Mouse (Mus musculus) embryonic facial prominence, embryonic 10.5 days (tissue): Measurements from ENCODE around the gene Grm7. TPM values are rescaled to one million over a fixed set of nuclear protein-coding genes. Genes with fewer than 3 reads are reported as not detected.
A peak's percentile ranks its signal among the peaks of the same experiment; 100 is the strongest.

Experiments used
- DNase-seq: peaks from one replicate; pipeline ENCODE4 v3.0.0-alpha.2; 2017; ENCODE audit warnings: low spot score
- H3K27ac ChIP-seq: fragments of 300-500 bp; sonication (generic); replicated peaks from 2 replicates; pipeline ENCODE4 v1.5.1; 2016; ENCODE audit warnings: mild to moderate bottlenecking
- H3K27me3 ChIP-seq: fragments of 300-500 bp; sonication (generic); replicated peaks from 2 replicates; pipeline ENCODE4 v1.6.1; 2016; ENCODE audit warnings: low read depth, mild to moderate bottlenecking; ENCODE audit not compliant: poor library complexity, severe bottlenecking
- H3K36me3 ChIP-seq: fragments of 300-500 bp; sonication (generic); replicated peaks from 2 replicates; pipeline ENCODE4 v1.6.1; 2016; ENCODE audit warnings: mild to moderate bottlenecking, moderate library complexity
- H3K4me1 ChIP-seq: fragments of 300-500 bp; sonication (generic); 2 replicates; pipeline ENCODE4 v1.6.1; 2016
- H3K4me3 ChIP-seq: fragments of 300-500 bp; sonication (generic); 2 replicates; pipeline ENCODE4 v1.5.1; 2016; ENCODE audit warnings: mild to moderate bottlenecking, moderate library complexity
- H3K9me3 ChIP-seq: fragments of 300-500 bp; sonication (generic); 2 replicates; pipeline ENCODE4 v1.6.1; 2016; ENCODE audit warnings: mild to moderate bottlenecking
- WGBS: fragments of 180-500 bp; shearing (Covaris S2); methylation state at CpG from one replicate; pipeline ENCODE4 v1.1.7; 2016; 5-methylcytosine and 5-hydroxymethylcytosine counted together
- polyA plus RNA-seq: library from polyadenylated mRNA; unstranded; fragments of >200 nt; fragmentation: Nextera tagmentation; extraction: Ambion mirVana; gene quantifications from 2 replicates; pipeline ENCODE4 v1.2.1, GENCODE M21; 2016

Gene Grm7
- polyA plus RNA-seq, 1 experiment from 2014 or later, result 0.95 TPM

- WGBS, result 74% methylated on average over 3 of the region's 3 CpGs
- DNase-seq, result no peak
- H3K27ac ChIP-seq, result no peak overlapping the region
Observed at GRCm38 (mm10) chr6:111258256-111258655, 612.9 kb downstream of the Grm7 start.

GRCm38 (mm10) chr6:111261181-111261580 is 615.8 kb downstream of the Grm7 start:
- WGBS, result 81% methylated on average over 1 of the region's 1 CpGs
- Histone ChIP-seq H3K9me3 (no peaks in the 10 kb centered on the region), H3K36me3 (no peaks in the 10 kb centered on the region), H3K4me3 (no peak overlapping the region), H3K27me3 (no peaks in the 10 kb centered on the region), H3K4me1 (no peaks in the 10 kb centered on the region), H3K27ac (no peak overlapping the region)
- no peak for DNase-seq

More at GRCm38 (mm10) chr6:111258256-111258655, 612.9 kb downstream of the Grm7 start:
- Histone ChIP-seq H3K27me3 (no peaks in the 10 kb centered on the region), H3K4me1 (no peaks in the 10 kb centered on the region), H3K4me3 (no peak overlapping the region), H3K36me3 (no peaks in the 10 kb centered on the region), H3K9me3 (no peaks in the 10 kb centered on the region)

- Histone ChIP-seq H3K27me3 (no peaks in the 10 kb centered on the region), H3K4me1 (no peaks in the 10 kb centered on the region), H3K4me3 (no peak overlapping the region), H3K27ac (no peak overlapping the region), H3K9me3 (no peaks in the 10 kb centered on the region), H3K36me3 (no peaks in the 10 kb centered on the region)
- 68% methylated on average over 4 of the region's 4 CpGs for whole genome bisulfite sequencing
- no peak for DNase-seq
Observed at GRCm38 (mm10) chr6:111276657-111277056, 631.3 kb downstream of the Grm7 start.

- no peaks in the 10 kb centered on the region for H3K36me3 ChIP-seq
- H3K9me3 ChIP-seq, result no peaks in the 10 kb centered on the region
- no peak for DNase-seq
- H3K4me3 ChIP-seq, result no peak overlapping the region
- H3K27me3 ChIP-seq, result no peaks in the 10 kb centered on the region
- no peaks in the 10 kb centered on the region for H3K4me1 ChIP-seq
- H3K27ac ChIP-seq, result no peak overlapping the region
Observed at GRCm38 (mm10) chr6:111278516-111278915, 633.1 kb downstream of the Grm7 start.

GRCm38 (mm10) chr6:111293505-111294001 is 648.2 kb downstream of the Grm7 start:
- WGBS, result 49% methylated on average over 5 of the region's 5 CpGs
- Histone ChIP-seq H3K4me3 (no peak overlapping the region), H3K4me1 (no peaks in the 10 kb centered on the region), H3K27me3 (no peaks in the 10 kb centered on the region), H3K9me3 (no peaks in the 10 kb centered on the region), H3K36me3 (no peaks in the 10 kb centered on the region), H3K27ac (no peak overlapping the region)
- no peak for DNase-seq

GRCm38 (mm10) chr6:111303912-111304555 is 658.7 kb downstream of the Grm7 start:
- H3K27me3 ChIP-seq, result no peaks in the 10 kb centered on the region
- no peaks in the 10 kb centered on the region for H3K36me3 ChIP-seq
- no peak overlapping the region for H3K4me3 ChIP-seq
- WGBS, result 61% methylated on average over 3 of the region's 3 CpGs
- no peak overlapping the region for H3K27ac ChIP-seq
- no peaks in the 10 kb centered on the region for H3K9me3 ChIP-seq
- DNase-seq, result no peak
- H3K4me1 ChIP-seq, result no peaks in the 10 kb centered on the region

GRCm38 (mm10) chr6:111361681-111362080 is 716.3 kb downstream of the Grm7 start:
- Histone ChIP-seq H3K27me3 (no peaks in the 10 kb centered on the region), H3K4me3 (no peak overlapping the region), H3K4me1 (no peaks in the 10 kb centered on the region), H3K9me3 (no peaks in the 10 kb centered on the region), H3K36me3 (no peaks in the 10 kb centered on the region), H3K27ac (no peak overlapping the region)
- DNase-seq, result no peak
- 76% methylated on average over 1 of the region's 1 CpGs for WGBS

- Histone ChIP-seq H3K9me3 (no peaks in the 10 kb centered on the region), H3K4me3 (no peak overlapping the region), H3K4me1 (peaks cover 23% of the 10 kb centered on the region), H3K27ac (no peak overlapping the region), H3K36me3 (no peaks in the 10 kb centered on the region), H3K27me3 (no peaks in the 10 kb centered on the region)
- 92% methylated on average over 3 of the region's 3 CpGs for WGBS
- DNase-seq, result no peak
Observed at GRCm38 (mm10) chr6:111368111-111368510, 722.7 kb downstream of the Grm7 start.

- H3K4me3 ChIP-seq, result no peak overlapping the region
- WGBS, result 71% methylated on average over 3 of the region's 3 CpGs
- no peaks in the 10 kb centered on the region for H3K9me3 ChIP-seq
- DNase-seq, result no peak
- H3K27ac ChIP-seq, result no peak overlapping the region
- H3K27me3 ChIP-seq, result no peaks in the 10 kb centered on the region
- peaks cover 24% of the 10 kb centered on the region for H3K4me1 ChIP-seq
- no peaks in the 10 kb centered on the region for H3K36me3 ChIP-seq
Observed at GRCm38 (mm10) chr6:111368551-111368950, 723.2 kb downstream of the Grm7 start.

GRCm38 (mm10) chr6:111369013-111369412 is 723.6 kb downstream of the Grm7 start:
- Histone ChIP-seq H3K27ac (no peak overlapping the region), H3K9me3 (no peaks in the 10 kb centered on the region), H3K4me1 (peaks cover 24% of the 10 kb centered on the region), H3K36me3 (no peaks in the 10 kb centered on the region), H3K4me3 (no peak overlapping the region), H3K27me3 (no peaks in the 10 kb centered on the region)
- WGBS, result 44% methylated on average over 2 of the region's 2 CpGs
- no peak for DNase-seq

GRCm38 (mm10) chr6:111371581-111372349 is 726.4 kb downstream of the Grm7 start:
- Histone ChIP-seq H3K9me3 (no peaks in the 10 kb centered on the region), H3K27ac (no peak overlapping the region), H3K36me3 (no peaks in the 10 kb centered on the region), H3K4me3 (no peak overlapping the region), H3K4me1 (peaks cover 24% of the 10 kb centered on the region), H3K27me3 (no peaks in the 10 kb centered on the region)
- DNase-seq, result peak; percentile 56
- 11% methylated on average over 4 of the region's 4 CpGs for WGBS

GRCm38 (mm10) chr6:111372626-111373380 is 727.4 kb downstream of the Grm7 start:
- Histone ChIP-seq H3K9me3 (no peaks in the 10 kb centered on the region), H3K27ac (peak overlapping the region; percentile 30; the same call in 1 of the 2 replicates), H3K36me3 (no peaks in the 10 kb centered on the region), H3K4me3 (no peak overlapping the region), H3K4me1 (peaks cover 24% of the 10 kb centered on the region), H3K27me3 (no peaks in the 10 kb centered on the region)
- DNase-seq, result peak; percentile 13
- WGBS, result 46% methylated on average over 11 of the region's 11 CpGs
